Mouse (Mus musculus) embryonic facial prominence, embryonic 11.5 days (tissue): ENCODE measurements at regions not wholly inside any gene's neighbourhood (a gene's known extent, or its start where the extent isn't known, plus 50 kb on each side); places are given as distances from the start of the nearest gene placed in this dataset.
A peak's percentile ranks its signal among the peaks of the same experiment; 100 is the strongest.

ENCODE experiments used
- ATAC-seq: fragments of 200-750 bp; cut with Nextera tagmentation; replicated peaks from 2 replicates; pipeline ENCODE4 v1.8.0; 2017; ENCODE audit warnings: low read depth; ENCODE audit not compliant: insufficient number of reproducible peaks, low FRiP score, low TSS enrichment
- DNase-seq: peaks from one replicate; pipeline ENCODE4 v3.0.0-alpha.2; 2015; ENCODE audit warnings: low spot score
- H3K27ac ChIP-seq: fragments of 300-500 bp; sonication (generic); replicated peaks from 2 replicates; pipeline ENCODE4 v1.5.1; 2014; ENCODE audit warnings: mild to moderate bottlenecking, low read depth, low read length, control low read depth
- H3K27me3 ChIP-seq: fragments of 300-500 bp; sonication (generic); 2 replicates; pipeline ENCODE4 v1.6.1; 2014; ENCODE audit warnings: mild to moderate bottlenecking, low read length, moderate library complexity, mixed read lengths; ENCODE audit not compliant: control insufficient read depth, insufficient read depth
- H3K36me3 ChIP-seq: fragments of 300-500 bp; sonication (generic); replicated peaks from 2 replicates; pipeline ENCODE4 v1.6.1; 2014; ENCODE audit warnings: low read depth, mild to moderate bottlenecking, low read length, moderate library complexity, mixed read lengths; ENCODE audit not compliant: control insufficient read depth, insufficient read depth
- H3K4me1 ChIP-seq: fragments of 300-500 bp; sonication (generic); 2 replicates; pipeline ENCODE4 v1.6.1; 2014; ENCODE audit warnings: low read length, mixed read lengths; ENCODE audit not compliant: control insufficient read depth, insufficient read depth
- H3K4me2 ChIP-seq: fragments of 300-500 bp; sonication (generic); 2 replicates; pipeline ENCODE4 v1.6.1; 2014; ENCODE audit warnings: low read depth, mild to moderate bottlenecking, control low read depth, low read length, moderate library complexity
- H3K4me3 ChIP-seq: fragments of 300-500 bp; sonication (generic); 2 replicates; pipeline ENCODE4 v1.5.1; 2014; ENCODE audit warnings: low read depth, low read length, control low read depth
- H3K9ac ChIP-seq: fragments of 300-500 bp; sonication (generic); replicated peaks from 2 replicates; pipeline ENCODE4 v1.6.1; 2014; ENCODE audit warnings: mild to moderate bottlenecking, control low read depth, low read length
- H3K9me3 ChIP-seq: fragments of 300-500 bp; sonication (generic); replicated peaks from 2 replicates; pipeline ENCODE4 v1.6.1; 2016; ENCODE audit warnings: mild to moderate bottlenecking, low read length, inconsistent platforms, mixed read lengths; ENCODE audit not compliant: control insufficient read depth
- WGBS: fragments of 180-500 bp; shearing (Covaris S2); extraction: QIAGEN DNeasy Blood & Tissue Kit; methylation state at CpG from one replicate; pipeline ENCODE4 v1.1.7; 2014; 5-methylcytosine and 5-hydroxymethylcytosine counted together

DNA sequence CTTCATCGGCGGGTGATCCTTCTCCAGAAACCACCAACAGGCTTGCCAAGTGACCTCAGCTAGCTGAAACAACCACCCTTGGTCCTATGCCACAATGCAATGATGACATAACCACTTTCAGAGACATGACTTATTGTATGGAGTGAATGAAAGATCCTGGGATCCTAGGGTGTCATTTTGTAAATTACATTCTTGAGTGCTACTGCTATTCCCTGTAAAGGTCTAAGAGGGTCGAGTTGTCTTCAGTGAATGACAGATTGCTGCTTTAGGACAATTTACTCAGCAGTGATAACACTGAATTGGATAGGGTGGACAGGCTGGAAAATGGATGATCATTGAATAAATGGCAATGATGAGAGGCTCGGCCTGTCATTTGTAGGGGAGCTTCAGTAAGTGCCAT lies 692.4 kb downstream of the Gm9008 start:
- DNase-seq (no peak), ATAC-seq (no peak)
- Histone ChIP-seq H3K4me2 (no peak overlapping the region), H3K27ac (no peak overlapping the region), H3K4me1 (no peaks in the 10 kb centered on the region), H3K4me3 (no peak overlapping the region), H3K9ac (no peak overlapping the region), H3K9me3 (no peaks in the 10 kb centered on the region), H3K27me3 (no peaks in the 10 kb centered on the region), H3K36me3 (no peaks in the 10 kb centered on the region)
- WGBS = 80% methylated on average over 4 of the region's 4 CpGs

DNA sequence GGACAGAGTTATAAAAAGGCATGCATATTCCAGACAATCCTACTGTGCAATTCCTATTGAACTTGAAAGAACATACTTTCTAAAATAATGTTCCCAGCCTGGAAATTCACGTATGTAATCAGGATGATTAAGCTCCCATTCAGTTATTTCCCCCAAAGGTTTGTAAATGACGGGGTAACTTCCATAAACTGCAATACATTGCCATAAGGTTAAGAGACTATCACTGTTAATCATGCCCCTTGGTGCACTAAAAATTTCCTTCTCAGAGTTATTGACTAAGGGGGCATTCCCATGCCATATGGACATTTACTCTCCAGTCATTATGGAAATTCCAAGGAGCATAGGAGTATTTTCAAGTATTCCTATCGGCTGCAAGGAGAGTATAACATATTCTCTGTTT lies 697.6 kb downstream of the Gm9008 start:
- no peak for ATAC-seq
- WGBS = 63% methylated on average over 3 of the region's 3 CpGs
- Histone ChIP-seq H3K9me3 (no peaks in the 10 kb centered on the region), H3K27ac (no peak overlapping the region), H3K4me3 (no peak overlapping the region), H3K4me1 (no peaks in the 10 kb centered on the region), H3K27me3 (no peaks in the 10 kb centered on the region), H3K36me3 (no peaks in the 10 kb centered on the region), H3K9ac (no peak overlapping the region), H3K4me2 (no peak overlapping the region)
- no peak for DNase-seq

DNA sequence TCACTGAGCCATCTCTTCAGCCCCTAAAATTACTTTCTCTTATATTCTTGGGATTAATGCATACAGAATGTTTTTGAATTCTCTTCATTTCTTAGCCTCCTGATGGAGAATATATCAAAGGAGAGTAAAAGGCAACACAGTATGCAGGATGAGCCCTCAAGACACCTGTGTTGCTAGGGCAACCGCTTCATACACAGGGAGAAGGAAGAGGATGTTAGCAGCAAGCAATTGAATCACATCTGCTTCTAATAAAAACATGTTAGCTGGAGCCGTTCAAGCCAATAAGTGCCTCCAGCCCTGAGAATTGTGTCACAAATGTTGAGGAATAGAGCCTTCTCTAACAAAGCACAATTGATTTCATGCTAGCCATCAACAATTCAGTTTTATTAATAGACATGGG lies 698.0 kb downstream of the Gm9008 start:
- no peaks in the 10 kb centered on the region for H3K9me3 ChIP-seq
- ATAC-seq (0 out of 2 replicates have a peak, but pooled peaks have one; percentile 80), DNase-seq (peak; percentile 78)
- H3K4me1 ChIP-seq = no peaks in the 10 kb centered on the region
- no peak overlapping the region for H3K27ac ChIP-seq
- 34% methylated on average over 2 of the region's 2 CpGs for WGBS
- H3K27me3 ChIP-seq = no peaks in the 10 kb centered on the region
- no peak overlapping the region for H3K4me2 ChIP-seq
- H3K36me3 ChIP-seq = no peaks in the 10 kb centered on the region
- no peak overlapping the region for H3K4me3 ChIP-seq
- no peak overlapping the region for H3K9ac ChIP-seq

DNA sequence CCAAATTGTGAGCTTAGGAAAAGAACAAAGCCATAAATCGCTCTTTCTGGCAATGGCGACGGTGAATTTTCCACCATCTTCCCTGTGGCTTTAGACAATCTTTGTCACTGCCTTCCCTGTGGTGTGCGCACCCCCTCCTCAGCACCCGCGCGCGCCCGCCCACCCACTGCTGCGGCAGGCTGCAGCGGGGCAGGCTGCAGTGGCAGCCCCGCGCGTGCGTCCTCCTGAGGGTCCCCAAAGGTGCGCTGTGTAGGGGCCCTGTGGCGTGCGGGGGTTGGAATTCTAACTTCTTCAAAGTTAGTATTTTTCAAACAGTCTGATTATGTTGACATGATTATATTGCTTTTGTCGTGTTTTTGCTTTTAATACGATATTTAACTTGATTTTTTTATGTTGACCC lies 714.9 kb downstream of the Gm9008 start:
- no peak overlapping the region for H3K9ac ChIP-seq
- H3K4me3 ChIP-seq = no peak overlapping the region
- no peak for DNase-seq
- no peaks in the 10 kb centered on the region for H3K9me3 ChIP-seq
- no peak overlapping the region for H3K4me2 ChIP-seq
- no peak for ATAC-seq
- WGBS = 58% methylated on average over 20 of the region's 20 CpGs
- no peaks in the 10 kb centered on the region for H3K4me1 ChIP-seq
- no peaks in the 10 kb centered on the region for H3K36me3 ChIP-seq
- no peak overlapping the region for H3K27ac ChIP-seq
- no peaks in the 10 kb centered on the region for H3K27me3 ChIP-seq

DNA sequence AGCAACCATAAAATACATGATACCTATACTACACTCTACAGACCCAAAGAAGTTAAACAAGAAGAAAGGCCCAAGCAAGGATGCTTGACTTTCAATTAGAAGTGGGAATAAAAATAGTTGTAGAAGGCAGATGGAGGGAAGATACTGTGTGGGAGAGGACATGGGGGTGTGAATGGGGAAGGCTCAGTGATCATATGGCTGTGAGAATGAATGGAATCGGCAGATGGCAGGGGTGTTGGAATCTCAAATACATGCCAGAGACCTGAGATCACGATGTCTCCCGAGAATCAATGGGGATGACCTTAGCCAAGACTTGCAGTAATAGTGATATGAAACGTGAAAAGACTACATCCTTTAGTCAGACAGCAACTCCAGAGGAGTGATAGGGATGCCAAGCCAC lies 734.5 kb downstream of the Gm9008 start:
- WGBS = 86% methylated on average over 4 of the region's 4 CpGs
- Histone ChIP-seq H3K4me2 (no peak overlapping the region), H3K36me3 (no peaks in the 10 kb centered on the region), H3K9ac (no peak overlapping the region), H3K27me3 (no peaks in the 10 kb centered on the region), H3K9me3 (no peaks in the 10 kb centered on the region), H3K4me1 (no peaks in the 10 kb centered on the region), H3K4me3 (no peak overlapping the region), H3K27ac (no peak overlapping the region)
- ATAC-seq (no peak), DNase-seq (no peak)

DNA sequence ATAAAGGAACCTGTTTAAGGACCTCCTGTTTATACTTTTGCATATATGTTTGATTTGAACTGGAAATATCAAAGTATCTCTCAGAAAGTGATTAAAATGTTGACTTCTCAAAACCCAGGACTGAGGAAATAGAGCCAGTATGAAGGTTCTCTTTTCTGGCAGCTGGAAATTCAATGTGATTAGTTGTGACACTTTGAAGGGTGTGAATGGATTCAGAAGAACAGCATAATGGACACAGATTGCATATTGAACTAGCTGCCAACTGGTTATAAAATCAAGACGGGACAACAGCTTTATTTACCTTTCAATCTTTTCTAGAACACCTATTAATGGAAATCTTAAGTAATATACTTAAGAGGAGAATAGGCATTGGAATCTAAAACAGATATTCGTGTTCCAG lies 741.4 kb downstream of the Gm9008 start:
- Histone ChIP-seq H3K9me3 (no peaks in the 10 kb centered on the region), H3K27ac (no peak overlapping the region), H3K27me3 (no peaks in the 10 kb centered on the region), H3K4me1 (no peaks in the 10 kb centered on the region), H3K4me3 (no peak overlapping the region), H3K9ac (no peak overlapping the region), H3K4me2 (no peak overlapping the region), H3K36me3 (no peaks in the 10 kb centered on the region)
- WGBS = 69% methylated on average over 2 of the region's 2 CpGs
- ATAC-seq (no peak), DNase-seq (no peak)
